Mouse (Mus musculus) lung, postnatal 0 days (tissue): ENCODE data around the gene Cops7b. TPM values are rescaled to one million over a fixed set of nuclear protein-coding genes. Genes with fewer than 3 reads are reported as not detected.

Experiments used
- ATAC-seq: fragments of 200-750 bp; cut with Nextera tagmentation; 2 replicates; pipeline ENCODE4 v1.8.0; 2017; ENCODE audit warnings: moderate library complexity
- DNase-seq: peaks from one replicate; pipeline ENCODE4 v3.0.0-alpha.2; 2016; ENCODE audit warnings: low spot score
- H3K27ac ChIP-seq: fragments of 300-500 bp; sonication (generic); 2 replicates; pipeline ENCODE4 v1.5.1; 2014; ENCODE audit warnings: antibody characterized with exemption, mild to moderate bottlenecking, low read length, mixed read lengths
- H3K27me3 ChIP-seq: fragments of 300-500 bp; sonication (generic); replicated peaks from 2 replicates; pipeline ENCODE4 v1.6.1; 2014; ENCODE audit warnings: low read length, mixed read lengths; ENCODE audit not compliant: insufficient read depth
- H3K36me3 ChIP-seq: fragments of 300-500 bp; sonication (generic); 2 replicates; pipeline ENCODE4 v1.6.1; 2014; ENCODE audit warnings: low read length, mixed read lengths; ENCODE audit not compliant: insufficient read depth
- H3K4me1 ChIP-seq: fragments of 300-500 bp; sonication (generic); 2 replicates; pipeline ENCODE4 v1.6.1; 2014; ENCODE audit warnings: antibody characterized with exemption, low read depth, low read length, mixed read lengths; ENCODE audit not compliant: insufficient read depth
- H3K4me2 ChIP-seq: fragments of 300-500 bp; sonication (generic); replicated peaks from 2 replicates; pipeline ENCODE4 v1.6.1; 2014; ENCODE audit warnings: low read depth, mild to moderate bottlenecking, low read length, moderate library complexity, mixed read lengths
- H3K4me3 ChIP-seq: fragments of 300-500 bp; sonication (generic); 2 replicates; pipeline ENCODE4 v1.5.1; 2014; ENCODE audit warnings: low read depth, low read length
- H3K9ac ChIP-seq: fragments of 300-500 bp; sonication (generic); replicated peaks from 2 replicates; pipeline ENCODE4 v1.6.1; 2014; ENCODE audit warnings: low read depth, mild to moderate bottlenecking
- H3K9me3 ChIP-seq: fragments of 300-500 bp; sonication (generic); 2 replicates; pipeline ENCODE4 v1.6.1; 2016; ENCODE audit warnings: low read length, mixed read lengths
- CTCF ChIP-seq: IDR thresholded peaks from 2 replicates; pipeline ENCODE4 v1.5.1; 2016; ENCODE audit warnings: antibody characterized with exemption, mild to moderate bottlenecking
- EP300 ChIP-seq: IDR thresholded peaks from 2 replicates; pipeline ENCODE4 v1.6.1; 2016; ENCODE audit warnings: antibody characterized with exemption, mild to moderate bottlenecking, control low read depth
- whole genome bisulfite sequencing: fragments of 180-500 bp; shearing (Covaris S2); extraction: QIAGEN DNeasy Blood & Tissue Kit; methylation state at CpG from one replicate; pipeline ENCODE4 v1.1.7; 2014; 5-methylcytosine and 5-hydroxymethylcytosine counted together
- polyA plus RNA-seq: library from polyadenylated mRNA; unstranded; fragments of >200 nt; fragmentation: Nextera tagmentation; extraction: Ambion mirVana; gene quantifications from 2 replicates; pipeline ENCODE4 v1.2.1, GENCODE M21; 2015

The Cops7b gene
- polyA plus RNA-seq, 1 experiment from 2014 or later = 19.3 TPM

DNA sequence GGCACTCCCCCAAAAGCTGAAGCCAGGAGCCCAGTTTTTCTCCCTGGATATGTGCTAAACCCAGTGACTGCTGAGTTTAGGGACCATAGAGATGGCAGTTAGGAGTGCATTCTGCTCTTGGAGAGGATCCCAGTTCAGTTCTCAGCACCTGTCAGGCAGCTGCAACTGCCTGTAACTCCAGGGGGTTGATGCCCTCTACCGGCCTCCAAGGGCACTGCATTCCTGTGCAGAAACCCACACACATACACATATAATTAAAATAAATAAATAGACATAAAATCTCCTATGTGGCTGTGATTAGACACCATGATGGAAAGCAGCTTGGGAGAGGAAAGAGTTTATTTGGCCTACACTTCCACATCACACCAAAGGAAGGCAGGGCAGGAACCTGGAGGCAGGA lies 29.4 kb downstream of the Cops7b start:
- ATAC-seq (no peak), DNase-seq (no peak)
- Histone ChIP-seq H3K4me2 (no peak overlapping the region), H3K9ac (no peak overlapping the region), H3K4me3 (no peak overlapping the region), H3K36me3 (peaks cover 14% of the 10 kb centered on the region; the same call in 1 of the 2 replicates), H3K27ac (no peak overlapping the region), H3K27me3 (no peaks in the 10 kb centered on the region), H3K4me1 (no peaks in the 10 kb centered on the region), H3K9me3 (no peaks in the 10 kb centered on the region)
- TF ChIP-seq CTCF (no peak), EP300 (no peak)
- 64% methylated on average over 1 of the region's 1 CpGs for WGBS

DNA sequence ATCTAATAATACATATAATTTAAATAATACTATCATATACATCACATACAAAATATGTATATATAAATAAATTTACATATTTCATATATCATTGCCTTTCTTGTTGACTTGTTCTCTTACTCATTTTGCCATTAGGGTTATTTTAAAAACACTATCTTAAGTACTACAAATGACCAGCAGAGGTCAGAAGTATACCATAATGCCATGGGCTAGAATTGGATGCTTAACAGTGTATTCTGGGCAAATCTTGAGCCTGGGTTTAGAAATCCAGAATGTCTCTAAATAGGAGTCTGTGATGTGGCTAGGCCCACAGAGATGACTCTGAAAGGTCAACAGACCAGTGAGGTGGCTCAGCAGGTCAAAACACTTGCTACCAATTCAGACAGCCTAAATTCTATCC lies 31.6 kb downstream of the Cops7b start:
- DNase-seq (peak; percentile 46), ATAC-seq (no peak)
- no peaks in the 10 kb centered on the region for H3K9me3 ChIP-seq

DNA sequence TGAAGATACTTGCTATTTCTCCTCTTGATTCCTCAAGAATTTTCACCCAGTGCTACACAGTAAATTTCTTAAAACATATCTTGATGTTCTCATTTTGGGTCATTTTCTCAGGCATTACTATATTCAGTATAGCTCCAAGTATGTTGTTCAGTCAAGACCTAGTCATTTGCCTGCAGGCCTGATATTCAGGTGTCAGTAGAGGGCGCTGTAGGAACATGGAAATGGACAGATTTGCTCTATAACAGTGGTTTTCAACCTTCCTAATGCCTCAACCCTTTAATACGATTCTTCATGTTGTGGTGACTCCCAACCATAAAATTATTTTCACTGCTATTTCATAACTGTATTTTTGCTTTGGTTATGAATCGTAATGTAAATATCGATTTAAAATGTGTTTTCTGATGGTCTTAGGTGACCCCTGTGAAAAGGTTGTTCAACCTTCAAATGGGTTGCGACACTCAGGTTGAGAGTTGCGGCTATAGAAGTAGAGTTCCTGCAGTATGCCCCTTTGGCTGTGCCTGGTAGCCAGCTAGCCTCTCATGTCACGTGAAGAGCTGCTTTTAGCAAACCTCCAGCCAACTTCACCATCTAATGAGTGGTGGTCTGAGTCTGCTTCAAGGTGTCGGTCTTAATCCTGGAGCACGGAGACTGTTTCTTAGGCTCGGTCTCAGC lies 35.9 kb downstream of the Cops7b start:
- Histone ChIP-seq H3K4me1 (no peaks in the 10 kb centered on the region), H3K4me3 (no peak overlapping the region), H3K4me2 (no peak overlapping the region), H3K27ac (no peak overlapping the region), H3K9me3 (no peaks in the 10 kb centered on the region), H3K27me3 (no peaks in the 10 kb centered on the region), H3K36me3 (no peaks in the 10 kb centered on the region), H3K9ac (no peak overlapping the region)
- ATAC-seq = peak; percentile 44; the same call in 1 of the 2 replicates
- WGBS = 57% methylated on average over 10 of the region's 10 CpGs
- DNase-seq = peak; percentile 81
- TF ChIP-seq EP300 = no peak
- peak; percentile 89 for TF ChIP-seq CTCF

More for the DNA sequence above, 31.6 kb downstream of the Cops7b start:
- Histone ChIP-seq H3K27me3 (no peaks in the 10 kb centered on the region), H3K9ac (no peak overlapping the region), H3K4me2 (no peak overlapping the region), H3K4me1 (no peaks in the 10 kb centered on the region), H3K27ac (no peak overlapping the region), H3K36me3 (no peaks in the 10 kb centered on the region), H3K4me3 (no peak overlapping the region)
- TF ChIP-seq CTCF = peak; percentile 63
- TF ChIP-seq EP300 = no peak

DNA sequence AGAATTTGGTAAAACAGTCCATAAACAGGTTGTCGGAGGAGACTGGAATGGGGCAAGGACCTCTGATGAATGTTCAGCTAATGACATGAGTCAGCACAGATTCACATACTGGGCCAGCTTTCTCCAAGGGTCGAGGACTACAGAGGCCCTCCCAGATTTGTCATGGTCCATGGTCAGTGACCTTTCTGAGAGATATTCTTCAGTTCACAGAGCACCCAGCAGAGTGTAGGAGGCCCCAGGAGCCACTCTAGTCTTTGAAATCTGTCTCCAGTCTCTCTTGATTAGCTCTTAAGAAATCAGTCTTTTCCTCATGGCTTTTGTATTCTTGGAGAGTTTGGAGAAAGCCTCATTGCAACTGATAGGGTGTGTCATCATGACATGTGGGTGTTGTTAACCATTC lies 39.6 kb downstream of the Cops7b start:
- TF ChIP-seq EP300 = no peak
- no peak for TF ChIP-seq CTCF
- WGBS = 75% methylated on average over 2 of the region's 2 CpGs
- Histone ChIP-seq H3K4me3 (no peak overlapping the region), H3K27me3 (no peaks in the 10 kb centered on the region), H3K4me1 (no peaks in the 10 kb centered on the region), H3K4me2 (no peak overlapping the region), H3K9ac (no peak overlapping the region), H3K36me3 (no peaks in the 10 kb centered on the region), H3K27ac (no peak overlapping the region), H3K9me3 (no peaks in the 10 kb centered on the region)
- ATAC-seq (no peak), DNase-seq (no peak)

DNA sequence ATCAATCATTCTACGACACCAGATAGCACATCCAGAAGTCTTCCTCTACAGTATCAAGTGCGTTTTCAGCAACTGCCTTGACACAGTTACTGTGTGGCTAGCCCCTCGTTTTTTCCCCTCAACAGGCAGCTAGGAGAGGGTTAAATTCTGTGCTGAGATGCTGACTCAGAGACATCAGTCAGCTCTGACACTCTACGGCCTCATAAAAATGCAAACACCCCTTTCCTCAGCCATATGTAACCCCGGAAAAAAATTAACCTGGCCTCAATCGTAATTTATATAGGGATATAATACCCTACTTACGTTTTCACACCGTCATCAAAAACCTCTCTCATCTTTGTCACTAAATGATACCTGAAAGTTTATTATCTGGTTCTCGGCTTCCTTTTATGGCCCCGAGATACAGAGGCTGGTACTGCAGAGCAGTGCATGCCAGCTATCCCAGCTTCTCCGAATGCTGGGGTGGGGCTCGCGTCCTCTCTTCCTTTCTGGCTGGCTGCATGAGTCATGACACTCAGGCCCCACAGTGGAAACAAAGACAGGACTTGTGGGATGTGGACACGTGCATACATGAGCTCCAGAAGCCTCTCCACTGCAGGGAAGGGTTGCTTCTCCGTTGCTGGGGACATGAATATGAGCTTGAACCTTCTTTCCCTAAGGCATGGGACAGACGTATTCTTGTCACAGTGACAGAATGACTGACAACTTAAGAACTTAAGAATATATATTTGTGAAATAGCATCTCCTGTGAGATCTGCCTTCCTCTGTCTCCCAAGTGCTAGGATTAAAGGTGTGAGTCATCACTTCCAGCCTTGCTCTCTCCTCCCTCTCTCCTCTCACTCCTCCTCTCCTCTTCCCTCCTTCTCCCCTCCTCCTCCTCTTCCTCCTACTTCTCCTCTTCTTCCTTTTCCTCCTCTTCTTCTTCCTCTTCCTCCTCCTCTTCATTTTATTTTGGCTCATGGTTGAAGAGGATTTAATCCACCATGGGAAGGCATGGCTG lies 40.6 kb downstream of the Cops7b start:
- H3K4me1 ChIP-seq = no peaks in the 10 kb centered on the region
- peak; percentile 52 for DNase-seq
- WGBS = 43% methylated on average over 16 of the region's 16 CpGs
- no peak overlapping the region for H3K27ac ChIP-seq
- H3K36me3 ChIP-seq = no peaks in the 10 kb centered on the region
- H3K9me3 ChIP-seq = no peaks in the 10 kb centered on the region
- no peak overlapping the region for H3K9ac ChIP-seq
- ATAC-seq = peak; percentile 62
- no peaks in the 10 kb centered on the region for H3K27me3 ChIP-seq
- TF ChIP-seq EP300 = no peak
- TF ChIP-seq CTCF = no peak
- H3K4me2 ChIP-seq = no peak overlapping the region
- no peak overlapping the region for H3K4me3 ChIP-seq

DNA sequence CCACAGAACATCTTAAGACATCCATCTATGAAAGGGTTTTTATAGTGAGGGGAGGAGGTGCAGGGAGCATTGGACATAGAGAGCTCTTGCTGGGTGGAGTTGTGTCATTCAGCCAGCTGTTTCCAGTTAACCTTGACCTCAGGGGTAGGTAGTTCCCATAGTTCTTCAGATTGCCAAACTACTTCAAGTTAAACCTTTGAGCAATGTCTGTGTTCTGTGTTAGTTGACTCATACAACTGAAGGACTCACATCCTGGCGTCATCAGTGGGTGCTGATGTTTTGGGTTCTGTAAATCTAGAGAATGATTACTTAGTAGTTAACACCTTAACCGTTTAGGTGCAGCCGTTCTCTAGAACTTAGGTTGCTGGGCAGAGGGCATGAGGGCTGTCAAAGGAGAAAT lies 45.6 kb downstream of the Cops7b start:
- no peaks in the 10 kb centered on the region for H3K36me3 ChIP-seq
- no peak overlapping the region for H3K27ac ChIP-seq
- H3K4me3 ChIP-seq = no peak overlapping the region
- H3K4me2 ChIP-seq = no peak overlapping the region
- no peaks in the 10 kb centered on the region for H3K4me1 ChIP-seq
- H3K27me3 ChIP-seq = no peaks in the 10 kb centered on the region
- peak; percentile 23 for DNase-seq
- no peaks in the 10 kb centered on the region for H3K9me3 ChIP-seq
- H3K9ac ChIP-seq = no peak overlapping the region
- no peak for TF ChIP-seq CTCF
- TF ChIP-seq EP300 = no peak
- peak; percentile 21; the same call in 1 of the 2 replicates for ATAC-seq
- WGBS = 56% methylated on average over 3 of the region's 3 CpGs
